Comparison of ENCODE assay signal across 8 mouse cellular contexts in the genomic region with DNA sequence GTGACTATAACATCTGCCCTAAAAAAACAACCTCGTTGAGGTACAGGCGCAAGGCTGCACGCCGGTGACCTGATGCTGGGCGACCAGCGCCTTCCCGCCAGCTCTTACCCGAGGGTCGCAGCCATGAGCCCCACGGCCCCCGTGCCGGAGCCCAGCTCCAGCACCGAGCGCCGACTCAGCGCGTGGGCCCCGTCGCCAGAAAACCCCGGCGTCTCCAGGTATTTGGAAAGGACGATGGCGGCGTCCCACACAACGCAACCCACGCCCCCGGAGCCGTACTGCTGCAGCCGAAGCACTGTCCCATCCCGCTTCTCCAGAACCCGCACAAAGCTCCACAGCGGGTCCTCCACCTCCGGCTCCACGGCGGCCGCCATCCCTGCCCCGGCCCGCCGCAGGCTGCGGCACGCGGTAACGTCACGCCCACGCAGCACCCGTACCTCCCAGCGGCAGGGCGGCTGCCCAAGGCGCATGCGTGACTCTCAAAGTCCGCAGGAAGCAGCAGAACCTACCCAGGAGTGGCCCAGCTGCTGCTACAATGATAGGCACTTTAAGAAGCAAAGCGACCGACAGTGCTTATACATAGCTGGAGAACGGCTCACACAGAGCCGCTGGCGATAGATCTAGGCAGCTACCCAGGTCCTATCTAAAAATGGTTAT. TPM values are rescaled to one million over a fixed set of nuclear protein-coding genes. Genes with fewer than 3 reads are reported as not detected.
A peak's percentile ranks its signal among the peaks of the same experiment; 100 is the strongest.
DNase-seq lines count a peak whose midpoint lies in the region; ATAC-seq and TF ChIP-seq lines count a peak whose summit lies in the region.

A gene (minus strand): TSS at position 416 of the 657 bp plus-strand sequence.

- H3K4me3 ChIP-seq in hindbrain, embryonic 10.5 days, result peak within 1 kb of the TSS; percentile 94
- peak within 1 kb of the TSS; percentile 78 for H3K4me3 ChIP-seq in lung, postnatal 0 days (ENCODE audit: low read depth, low read length)

- DNase-seq in MEL-GATA-1-ER (ENCODE audit: extremely low read depth, low read depth), result peak; percentile 81
- peak; percentile 87 for DNase-seq in cerebellum, adult 8-10 months
- DNase-seq in hindbrain, embryonic 10.5 days (ENCODE audit: low spot score), result peak; percentile 88
- peak; percentile 85 for DNase-seq in layer of hippocampus, adult 9-11 months
- peak; percentile 97 for DNase-seq in lung, postnatal 0 days (ENCODE audit: low spot score)
- peak; percentile 70 for DNase-seq in ovary, postnatal 14 days (ENCODE audit: low spot score)
- DNase-seq in thymus, postnatal 14 days, result peak; percentile 94

- ATAC-seq in frontal cortex, adult (ENCODE audit: low TSS enrichment), result peak; percentile 95
- peak; percentile 98 for ATAC-seq in lung, postnatal 0 days

- peak within 1 kb of the TSS; percentile 88 for H3K4me2 ChIP-seq in lung, postnatal 0 days (replicated peaks; ENCODE audit: low read depth, low read length)

- peak within 1 kb of the TSS; percentile 61 for H3K9ac ChIP-seq in lung, postnatal 0 days (replicated peaks; ENCODE audit: low read depth)

- H3K27me3 ChIP-seq in hindbrain, embryonic 10.5 days (ENCODE audit: insufficient read depth, poor library complexity, severe bottlenecking), result no peaks in the 10 kb centered on the region
- H3K27me3 ChIP-seq in lung, postnatal 0 days (replicated peaks; ENCODE audit: insufficient read depth, low read length), result no peaks in the 10 kb centered on the region

- H3K36me3 ChIP-seq in hindbrain, embryonic 10.5 days, result peaks cover 62% of the 10 kb centered on the region
- H3K36me3 ChIP-seq in lung, postnatal 0 days (ENCODE audit: insufficient read depth, low read length), result peaks cover 14% of the 10 kb centered on the region; the same call in 1 of the 2 replicates

- no peak for TF ChIP-seq EP300 in lung, postnatal 0 days (IDR thresholded peaks at IDR 0.05)

- WGBS in hindbrain, embryonic 10.5 days, result under 1% methylated on average over 56 of the region's 56 CpGs
- WGBS in lung, postnatal 0 days, result under 1% methylated on average over 56 of the region's 56 CpGs

- H3K4me1 ChIP-seq in hindbrain, embryonic 10.5 days (replicated peaks), result peaks cover 22% of the 10 kb centered on the region
- no peaks in the 10 kb centered on the region for H3K4me1 ChIP-seq in lung, postnatal 0 days (ENCODE audit: insufficient read depth, low read depth, low read length)

- peak; percentile 18 for TF ChIP-seq CTCF in lung, postnatal 0 days (IDR thresholded peaks at IDR 0.05)

- H3K27ac ChIP-seq in hindbrain, embryonic 10.5 days, result peak within 1 kb of the TSS; percentile 94
- H3K27ac ChIP-seq in lung, postnatal 0 days (ENCODE audit: low read length), result no peak within 1 kb of the TSS

- no peaks in the 10 kb centered on the region for H3K9me3 ChIP-seq in hindbrain, embryonic 10.5 days
- H3K9me3 ChIP-seq in lung, postnatal 0 days (ENCODE audit: low read length), result no peaks in the 10 kb centered on the region

RNA-seq across cellular contexts. Expression of the gene that starts here (rescaled TPM):
- 21.3 and 24.9 TPM in 2 replicates for polyA plus RNA-seq in hindbrain, embryonic 10.5 days (2016; fragmentation: Nextera tagmentation; extraction: Ambion mirVana)
- polyA plus RNA-seq in lung, postnatal 0 days (2015; fragmentation: Nextera tagmentation; extraction: Ambion mirVana), result 20.6 and 25.6 TPM in 2 replicates
